Mouse (Mus musculus) CD4-positive, CD25-positive, alpha-beta regulatory T cell, adult 2 months (primary cell): ENCODE data around the gene Dao.

Source experiments
- DNase-seq: peaks from one replicate; pipeline ENCODE4 v3.0.0-alpha.2; 2012; ENCODE audit warnings: low read depth, low spot score

The Dao gene

GRCm38 (mm10) chr5:114067982-114068381, 64.5 kb downstream of the Dao start:
- peak; percentile 19 for DNase-seq

- peak; percentile 15 for DNase-seq
These were observed 67.4 kb downstream of the Dao start for GRCm38 (mm10) chr5:114070858-114071257.

- peak; percentile 15 for DNase-seq
These were observed 68.8 kb downstream of the Dao start for GRCm38 (mm10) chr5:114072262-114072661.
